Mouse (Mus musculus): Measurements from ENCODE around the gene Zfyve16.

Gene Zfyve16

DNA sequence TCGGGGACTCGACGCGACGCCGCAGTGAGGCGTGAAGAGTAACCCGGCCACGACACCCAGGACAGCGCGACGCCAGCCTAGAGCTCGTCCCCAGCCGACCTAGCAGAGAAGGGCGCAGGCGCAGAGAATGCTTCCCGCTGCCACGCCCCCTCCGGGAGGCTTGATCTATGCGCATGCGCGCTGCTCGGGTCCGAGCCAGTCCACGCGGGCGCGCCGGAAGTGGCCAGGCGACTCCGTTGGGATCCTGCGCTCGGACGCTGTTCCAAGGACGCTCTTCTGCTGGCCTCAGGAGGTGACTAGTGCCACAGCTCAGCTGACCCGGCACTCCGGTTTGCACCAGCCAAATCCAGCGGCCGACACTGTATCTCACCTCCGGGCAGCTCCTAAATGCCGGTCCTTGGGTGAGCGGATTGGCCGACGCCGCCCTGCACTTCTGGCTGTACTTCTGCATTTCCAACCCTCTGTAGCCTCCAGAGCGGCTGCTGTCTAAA, at the start of gene Zfyve16:
TSS of gene Zfyve16 (minus strand) at position 148 of the 491 bp plus-strand sequence.
- DNase-seq: peak; percentile 99

DNA sequence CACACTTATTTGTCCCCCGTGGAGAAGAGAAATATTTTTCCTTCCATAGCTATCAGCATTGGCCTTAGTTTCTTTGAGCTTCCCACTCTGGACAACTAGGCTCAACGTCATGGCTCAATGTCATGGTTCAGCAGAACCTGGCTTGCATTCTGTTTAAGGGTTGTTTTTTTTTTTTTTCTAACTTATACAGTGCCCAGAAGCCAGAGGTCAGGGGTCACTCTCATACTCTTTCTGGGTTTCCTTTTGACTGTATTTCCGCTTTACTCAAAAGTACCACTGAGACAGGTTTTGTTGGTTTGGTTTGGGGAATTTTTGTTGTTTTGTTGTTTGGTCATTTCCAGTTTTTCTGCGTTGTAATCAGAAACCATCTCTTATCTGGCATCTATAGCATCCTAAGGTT, 47.5 kb upstream of the Zfyve16 start:
- no peak for DNase-seq

DNA sequence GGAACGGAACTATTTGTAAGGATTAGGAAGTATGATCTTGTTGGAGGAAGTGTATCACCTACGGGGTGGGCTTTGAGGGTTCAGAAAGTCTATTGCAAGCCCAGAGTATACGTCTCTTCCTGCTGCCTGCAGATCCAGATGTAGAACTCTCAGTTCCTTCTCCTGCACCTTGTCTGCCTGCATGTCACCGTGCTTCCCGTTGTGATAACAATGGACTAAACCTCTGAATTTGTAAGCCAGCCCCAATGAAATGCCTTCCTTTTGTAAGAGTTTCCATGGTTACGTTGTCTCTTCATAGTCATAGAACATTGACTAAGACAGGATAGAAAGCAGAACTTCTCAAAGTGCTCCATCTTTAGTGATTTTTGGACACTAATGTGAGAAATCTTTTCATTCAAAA, 46.0 kb upstream of the Zfyve16 start:
- DNase-seq: no peak

DNA sequence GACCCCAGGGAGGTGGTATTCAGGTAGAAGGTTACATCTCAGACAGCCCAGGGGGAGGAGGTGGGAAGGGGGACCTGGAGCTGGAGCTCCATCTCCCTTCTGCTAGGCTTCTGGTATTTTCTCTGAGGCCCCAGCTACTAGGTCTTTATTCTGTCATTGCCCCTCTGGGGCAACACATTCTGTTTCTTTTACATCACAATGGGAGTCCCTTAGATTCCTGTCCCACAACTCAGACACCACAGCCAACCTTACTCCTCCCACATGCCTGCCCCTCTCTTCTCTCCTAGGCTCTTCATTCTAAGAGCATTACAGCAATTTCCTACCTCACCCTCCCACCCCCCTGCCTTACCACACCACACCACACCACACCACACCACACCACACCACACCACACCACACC, 45.4 kb upstream of the Zfyve16 start, which contains the start of gene Spz1:
TSS of gene Spz1 (minus strand) at position 101 of the 400 bp plus-strand sequence.
- no peak for DNase-seq

DNA sequence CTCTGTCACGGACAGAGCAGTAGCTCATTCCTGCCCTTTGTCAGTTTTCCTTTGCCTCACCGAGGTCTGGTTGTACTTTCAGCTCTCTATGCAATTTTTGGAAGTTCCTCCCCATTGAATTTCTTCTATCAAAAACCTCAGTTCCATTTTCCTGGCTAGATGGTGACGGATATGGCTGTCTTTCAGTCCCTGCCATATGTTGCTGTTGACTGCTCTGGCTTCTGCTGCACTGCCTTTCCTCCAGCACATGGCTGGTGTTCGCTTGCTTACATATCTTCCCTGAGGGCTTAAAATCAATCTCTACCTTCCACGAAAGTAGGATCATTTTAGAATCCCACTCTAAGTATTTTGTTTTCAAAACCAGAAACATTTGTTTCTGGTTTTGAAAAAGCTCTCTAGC, 28.8 kb upstream of the Zfyve16 start:
- no peak for DNase-seq

DNA sequence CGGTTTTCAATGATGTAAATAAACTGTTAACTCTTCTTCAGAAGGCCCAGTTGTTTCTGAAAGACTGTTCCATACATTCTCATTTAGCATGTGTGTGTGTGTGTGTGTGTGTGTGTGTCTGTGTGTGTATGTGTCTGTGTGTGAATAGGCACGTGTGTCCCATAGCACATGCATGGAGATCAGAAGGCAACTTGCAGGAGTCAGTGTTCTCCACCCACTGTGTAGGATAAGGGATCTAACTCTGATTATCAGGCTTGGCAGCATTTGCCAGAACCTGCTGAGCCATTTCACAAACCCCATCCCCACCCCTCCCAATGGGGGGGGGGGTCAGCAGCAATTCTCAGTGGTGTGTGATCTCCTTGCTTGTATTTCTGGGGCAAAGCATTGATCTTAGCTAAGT, 26.6 kb upstream of the Zfyve16 start:
- no peak for DNase-seq

DNA sequence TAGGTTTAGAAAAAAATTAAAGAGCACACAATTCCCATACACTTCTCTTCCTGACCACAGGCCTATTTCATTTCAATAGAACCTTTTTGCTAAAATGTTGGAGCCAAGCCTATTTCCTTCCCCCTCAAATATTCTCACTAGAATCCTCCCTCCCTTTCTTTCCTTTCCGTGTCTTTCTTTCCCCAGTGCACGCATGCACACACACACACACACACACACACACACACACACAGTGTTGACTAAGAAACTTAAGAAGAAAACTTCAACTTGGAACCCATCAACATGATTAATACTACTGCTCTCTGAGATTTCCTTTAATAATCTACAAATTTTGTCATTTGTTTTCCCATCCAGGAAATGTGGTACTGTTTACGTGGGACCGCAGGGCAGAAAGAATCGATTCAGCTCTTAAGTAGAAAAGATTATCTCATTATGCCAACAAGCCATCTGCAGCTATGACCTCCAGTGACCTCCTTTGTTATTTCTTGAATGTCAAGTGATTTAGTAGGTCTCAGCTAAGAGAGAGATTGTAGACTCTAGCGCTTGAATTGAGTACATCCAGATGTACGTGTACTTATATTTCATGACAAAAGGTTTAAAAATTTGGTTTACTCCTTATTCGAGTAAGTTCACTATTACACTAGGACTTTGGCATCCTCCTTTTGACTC, 25.9 kb upstream of the Zfyve16 start:
- no peak for DNase-seq

DNA sequence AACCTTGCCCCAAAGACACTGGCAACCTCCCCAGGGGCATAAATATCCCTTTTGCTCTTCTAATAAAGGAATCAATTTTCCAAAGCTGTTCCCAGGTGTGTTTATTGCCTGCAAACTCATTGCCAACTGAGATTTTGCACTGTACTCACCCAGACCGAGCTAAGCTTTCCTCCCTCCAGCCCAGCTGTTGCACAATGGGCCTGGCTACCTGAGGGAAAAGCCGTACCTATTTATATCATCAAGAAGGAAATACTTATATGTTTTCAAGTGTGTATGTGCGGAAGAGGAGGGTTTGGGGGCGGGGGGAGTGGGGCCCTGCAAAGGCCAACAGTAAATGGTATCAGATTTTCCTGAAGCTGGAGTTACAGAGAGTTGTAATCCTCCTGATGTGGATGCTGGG, 16.4 kb upstream of the Zfyve16 start:
- DNase-seq: no peak

DNA sequence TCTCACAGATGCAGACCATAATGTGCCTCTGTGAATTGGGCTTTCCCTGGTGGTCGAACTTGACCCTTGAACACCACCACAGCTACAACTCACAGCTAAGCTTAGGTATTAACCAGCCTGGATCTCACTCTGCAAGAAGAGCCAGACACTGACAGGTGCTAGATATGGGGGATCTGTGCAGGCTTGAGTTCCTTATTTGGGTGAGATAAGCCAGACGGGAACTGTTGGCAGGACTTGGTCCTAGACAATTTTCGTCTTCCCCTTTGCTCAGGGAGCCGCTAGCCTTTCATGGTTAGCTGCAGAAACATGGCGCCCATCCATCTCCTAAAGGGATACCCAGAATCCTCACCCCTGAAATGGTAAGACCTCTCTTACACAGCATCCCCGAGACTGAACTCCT, 10.3 kb upstream of the Zfyve16 start:
- no peak for DNase-seq

DNA sequence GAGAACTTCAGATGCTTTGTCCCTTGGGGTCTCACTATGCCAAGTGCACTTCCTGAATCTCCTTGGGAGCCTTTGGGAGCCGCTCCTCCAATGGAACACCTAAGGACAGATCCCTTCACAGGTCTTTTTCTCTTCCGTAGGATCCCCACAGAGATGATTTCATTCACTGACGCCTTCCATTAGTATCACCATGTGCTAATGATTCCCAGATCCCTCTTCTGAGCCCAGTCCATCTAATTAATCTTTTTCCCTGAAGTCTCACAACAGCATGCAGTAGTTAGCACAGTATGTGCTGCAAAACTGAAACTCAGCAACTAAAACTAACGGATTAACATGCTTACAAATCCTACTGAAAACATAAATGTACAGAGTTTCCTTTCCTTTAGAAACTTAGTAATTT, 8.5 kb upstream of the Zfyve16 start:
- no peak for DNase-seq

DNA sequence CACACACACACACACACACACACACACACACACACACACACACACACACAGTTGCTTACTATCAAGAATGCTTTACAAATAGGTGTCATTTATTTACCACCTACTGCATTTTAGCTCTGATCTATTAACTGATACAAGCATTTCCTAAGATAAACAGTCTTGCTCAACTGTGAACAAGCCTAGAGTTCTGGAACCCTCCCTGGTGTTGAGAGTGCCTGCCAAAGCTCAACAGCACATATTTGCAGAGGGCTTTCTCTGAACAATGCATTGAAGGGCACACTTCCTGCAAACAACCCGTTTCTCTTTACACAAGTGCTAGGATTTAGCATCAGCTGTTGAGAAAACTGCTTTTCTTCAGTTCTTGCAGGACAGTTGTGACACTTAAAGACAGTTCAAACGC, 3.1 kb upstream of the Zfyve16 start:
- DNase-seq: no peak

DNA sequence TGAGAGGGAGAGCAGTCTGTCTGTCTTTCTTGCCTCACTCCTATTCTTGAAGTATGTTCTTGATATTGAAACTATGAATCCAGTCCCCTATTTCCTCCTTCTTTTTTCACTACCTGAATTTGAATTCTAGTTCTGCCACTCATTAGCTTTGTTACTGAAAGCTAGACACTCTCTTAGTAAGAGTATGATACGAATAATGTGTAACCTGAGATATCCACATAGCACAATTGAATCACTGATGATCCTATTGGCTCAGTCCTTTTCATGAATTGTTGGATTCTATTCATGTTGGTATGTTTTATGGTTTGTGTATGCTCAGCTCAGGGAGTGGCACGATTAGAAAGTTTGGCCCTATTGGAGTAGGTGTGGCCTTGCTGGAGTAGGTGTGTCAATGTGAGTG, 1.5 kb upstream of the Zfyve16 start:
- DNase-seq: no peak

DNA sequence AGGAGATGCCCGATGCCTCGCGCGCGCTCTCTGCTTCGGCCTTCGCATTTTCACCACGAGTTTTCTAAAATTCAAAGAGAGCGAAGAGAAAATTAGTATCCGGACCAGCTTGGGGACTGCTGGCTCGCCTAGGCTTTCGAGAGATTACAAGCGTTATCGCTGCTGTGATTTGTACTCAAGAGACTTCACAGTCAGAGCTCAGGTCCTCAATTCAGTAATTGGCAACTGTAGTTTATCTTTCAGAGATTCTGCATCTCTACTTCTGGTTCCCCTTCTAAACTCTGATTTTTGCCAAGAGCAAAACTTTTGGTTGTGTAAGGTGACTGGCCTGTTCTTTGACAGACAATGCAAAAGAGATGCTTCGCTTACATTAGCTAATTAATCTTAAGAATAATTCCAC, 569 bp upstream of the Zfyve16 start:
- DNase-seq: no peak

DNA sequence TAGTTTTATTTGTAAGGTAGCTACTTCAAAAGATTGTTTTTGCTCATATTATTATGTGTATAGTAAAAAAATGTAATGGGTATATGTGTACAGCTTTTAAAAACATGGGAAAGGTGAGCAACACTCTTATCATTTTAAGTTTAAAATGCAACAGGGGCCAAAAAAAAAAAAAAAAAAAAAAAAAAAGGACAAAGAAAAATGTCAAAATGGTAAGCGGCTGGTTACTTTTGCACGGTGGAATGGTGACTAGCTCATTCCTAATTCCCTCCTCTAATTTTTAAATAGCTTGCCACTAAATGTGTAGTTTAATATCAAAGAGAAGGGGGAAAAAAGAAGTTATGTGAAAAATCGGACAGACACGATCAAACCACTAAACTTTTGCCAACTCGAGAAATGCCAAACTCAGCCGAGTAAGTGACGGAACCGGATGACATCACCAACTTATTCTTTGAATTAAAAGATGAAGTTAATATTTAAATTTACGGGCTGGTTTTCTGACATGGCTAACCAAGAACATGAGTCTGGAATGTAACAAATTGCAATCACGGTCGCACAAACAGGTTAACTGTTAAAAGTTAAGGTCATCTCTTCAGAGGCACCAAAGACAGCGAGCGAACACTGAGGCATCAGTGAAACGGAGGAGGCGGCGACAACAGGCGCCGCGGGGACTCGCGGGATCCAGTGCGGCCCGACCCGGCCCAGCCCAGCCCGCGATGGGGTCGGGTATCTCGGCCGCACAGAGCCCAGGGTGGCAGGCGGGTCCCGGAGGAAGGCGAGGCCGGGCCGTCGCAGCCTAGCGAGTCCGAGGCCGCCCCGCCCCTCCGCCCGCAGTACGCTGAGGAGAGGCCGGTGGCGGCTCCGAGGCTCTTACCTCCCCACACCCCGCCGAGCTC, 594 bp downstream of the Zfyve16 start:
- no peak for DNase-seq

DNA sequence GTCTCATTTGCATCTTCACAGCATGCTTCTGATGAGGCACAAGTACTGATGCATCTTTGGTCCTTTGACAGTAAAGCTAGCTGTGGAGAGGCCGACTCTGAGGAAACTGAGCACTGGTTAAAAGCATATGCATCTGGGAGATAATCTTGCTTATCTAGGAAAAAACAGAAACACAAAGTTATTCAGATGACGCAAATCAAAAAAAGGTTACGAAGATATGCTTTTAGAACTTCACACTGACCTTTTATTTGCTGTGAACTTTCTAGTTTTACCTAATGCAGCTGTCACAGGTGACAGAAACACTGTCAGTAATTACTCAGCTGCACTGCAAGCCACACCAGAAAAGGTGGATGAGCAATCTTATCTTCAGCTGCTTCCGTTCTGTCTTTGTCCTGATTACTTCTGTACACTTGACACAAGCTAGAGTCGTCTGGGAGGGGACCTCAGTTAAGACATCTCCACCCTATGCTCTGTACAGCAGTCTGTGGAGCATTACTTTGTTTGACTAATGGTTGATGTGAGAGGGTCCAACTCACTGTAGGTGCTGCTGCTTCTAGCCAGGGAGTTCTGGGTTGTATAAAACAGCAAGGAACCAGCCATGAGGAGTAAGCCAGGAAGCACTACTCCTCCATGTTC, 7.4 kb downstream of the Zfyve16 start:
- no peak for DNase-seq

DNA sequence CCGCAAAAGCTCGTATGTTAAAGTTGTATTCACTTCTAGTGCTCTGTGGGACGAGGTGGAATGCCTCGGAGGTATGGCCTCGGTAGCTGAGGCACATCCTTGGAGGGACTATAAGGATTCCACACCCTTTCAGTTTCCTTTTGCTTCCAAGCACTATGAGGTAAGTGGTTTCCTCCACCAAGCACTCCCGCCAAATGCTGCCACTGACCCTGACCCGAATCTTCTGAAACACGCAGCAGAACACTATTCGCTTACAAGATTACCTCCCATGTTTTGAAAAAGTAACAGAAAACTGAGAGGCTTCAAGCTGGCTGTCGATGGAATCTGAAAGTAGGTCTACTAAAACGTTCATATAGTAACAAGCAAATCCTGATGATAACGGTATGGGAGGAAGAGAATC, 25.8 kb downstream of the Zfyve16 start:
- no peak for DNase-seq

DNA sequence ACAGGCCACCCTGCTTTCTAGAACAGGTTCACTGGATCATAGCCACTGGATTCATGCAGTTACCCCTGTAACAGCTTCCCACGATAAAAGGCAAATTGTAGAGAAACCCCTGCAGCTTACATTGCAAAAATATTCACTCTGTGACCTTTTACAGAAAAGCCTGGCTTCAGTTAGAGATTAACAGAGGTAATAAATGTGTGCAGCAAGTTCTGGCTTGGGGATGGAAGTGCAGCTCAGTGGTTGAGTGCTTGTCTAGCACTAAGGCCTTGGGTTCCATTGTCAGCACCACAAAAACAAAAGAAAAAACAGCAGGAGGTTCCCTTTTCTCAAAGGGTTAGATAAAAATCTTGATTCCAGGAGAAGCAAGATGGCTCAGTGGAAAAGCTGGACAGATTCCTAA, 38.7 kb downstream of the Zfyve16 start:
- peak; percentile 10 for DNase-seq

DNA sequence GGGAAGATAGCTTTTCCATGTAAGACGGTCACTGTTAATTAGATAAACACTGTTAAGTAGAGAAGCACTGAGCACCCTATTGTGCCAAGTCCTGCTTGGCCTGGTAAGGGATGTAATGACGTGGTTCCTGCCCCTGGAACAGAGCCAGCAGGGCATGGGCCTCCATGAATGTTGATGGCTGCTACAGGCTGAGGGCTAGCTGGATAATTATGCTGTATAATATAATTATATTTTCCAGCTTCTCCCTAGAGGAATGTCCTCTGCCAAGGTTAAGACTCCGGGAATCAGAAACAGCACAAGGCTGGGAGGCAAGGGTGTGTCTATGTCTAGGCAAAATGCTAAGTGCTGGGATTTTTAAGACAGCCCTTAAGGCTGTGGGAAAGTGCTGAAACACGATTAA, 39.9 kb downstream of the Zfyve16 start:
- peak; percentile 49 for DNase-seq

DNA sequence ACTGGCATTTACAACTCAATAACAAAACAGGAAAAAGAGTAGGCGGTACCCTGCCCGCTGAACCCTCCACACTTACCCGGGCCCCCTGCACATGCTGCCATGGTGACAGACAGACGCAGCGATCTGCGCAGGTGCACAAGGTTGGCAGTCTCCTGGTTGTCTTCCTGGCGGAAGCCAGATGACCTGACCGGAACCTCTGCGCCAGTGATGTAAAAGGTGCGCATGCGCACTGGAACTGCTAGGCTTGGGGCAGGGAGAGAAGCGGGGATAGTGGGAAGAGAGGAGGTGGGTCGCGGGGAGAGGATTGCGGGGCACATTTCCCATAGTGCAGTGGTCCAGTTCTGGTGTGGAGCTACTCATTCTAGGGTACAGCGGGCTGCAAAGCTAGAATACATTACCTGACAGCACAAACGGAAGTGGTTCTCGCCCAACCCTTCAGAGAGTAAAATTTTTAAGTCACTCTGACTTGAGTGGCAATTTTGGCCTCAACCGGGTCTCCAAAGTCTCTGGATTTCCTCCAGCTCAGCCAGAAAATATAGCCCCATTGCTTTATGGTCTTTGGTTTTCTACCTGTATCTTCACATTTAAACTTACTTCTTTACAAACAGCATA, 46.7 kb downstream of the Zfyve16 start, which contains the start of gene Fam151b:
TSS of gene Fam151b (minus strand) at position 164 of the 612 bp plus-strand sequence.
- DNase-seq: peak; percentile 96

DNA sequence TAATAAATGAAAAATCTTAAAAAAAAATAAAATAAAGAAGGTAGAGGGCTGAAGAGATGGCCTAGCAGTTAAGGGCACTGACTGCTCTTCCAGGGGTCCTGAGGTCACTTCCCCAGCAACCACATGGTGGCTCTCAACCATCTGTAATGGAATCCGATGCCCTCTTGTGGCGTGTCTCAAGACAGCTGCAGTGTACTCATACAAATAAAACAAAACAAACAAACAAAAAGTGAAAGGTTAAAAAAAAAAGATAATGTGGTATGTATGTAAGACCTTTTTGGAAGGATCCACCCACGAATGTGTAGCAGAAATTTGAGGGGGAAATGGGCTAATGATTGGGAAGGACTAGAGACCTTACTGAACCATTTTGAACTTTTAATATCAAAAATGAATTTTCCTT, 47.3 kb downstream of the Zfyve16 start:
- DNase-seq: peak; percentile 66

DNA sequence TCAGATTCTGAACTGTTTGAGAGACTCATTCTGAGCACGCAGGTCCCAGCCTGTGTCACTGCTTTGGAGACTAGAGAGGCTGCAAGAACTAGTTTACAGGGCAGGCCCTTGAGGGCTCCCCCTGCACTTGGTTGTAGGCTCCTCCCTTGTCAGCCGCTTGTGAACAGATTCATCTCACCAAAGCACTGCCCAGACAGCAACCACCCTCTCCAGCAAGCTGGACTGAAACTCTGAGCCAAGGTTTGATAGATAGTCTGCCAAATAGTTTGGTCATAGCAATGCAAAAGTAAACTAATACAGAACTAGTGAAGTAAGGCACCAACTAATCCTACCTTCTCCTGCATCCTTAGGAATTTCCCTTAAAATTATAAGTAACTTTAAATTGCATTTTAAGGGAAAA, 60.5 kb downstream of the Zfyve16 start:
- no peak for DNase-seq

DNA sequence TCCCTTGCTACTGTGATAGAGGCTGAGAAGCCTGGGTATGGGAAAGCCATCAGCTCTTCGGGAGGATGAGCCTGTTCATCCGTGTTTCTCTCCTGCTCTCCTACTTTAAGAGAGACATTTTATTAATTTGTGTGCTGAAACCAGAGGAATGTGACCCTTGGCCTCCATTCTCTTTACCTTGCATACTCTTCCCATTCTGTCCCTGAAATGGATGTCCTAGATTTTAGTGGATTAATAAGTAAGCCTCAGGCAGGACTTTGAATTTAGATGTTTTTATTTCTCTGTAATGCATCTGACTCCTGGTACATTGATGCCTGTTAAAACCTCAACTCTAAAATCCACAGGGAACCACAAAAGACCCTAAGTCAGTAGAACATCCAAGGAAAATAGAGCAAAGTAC, 61.3 kb downstream of the Zfyve16 start:
- peak; percentile 52 for DNase-seq

DNA sequence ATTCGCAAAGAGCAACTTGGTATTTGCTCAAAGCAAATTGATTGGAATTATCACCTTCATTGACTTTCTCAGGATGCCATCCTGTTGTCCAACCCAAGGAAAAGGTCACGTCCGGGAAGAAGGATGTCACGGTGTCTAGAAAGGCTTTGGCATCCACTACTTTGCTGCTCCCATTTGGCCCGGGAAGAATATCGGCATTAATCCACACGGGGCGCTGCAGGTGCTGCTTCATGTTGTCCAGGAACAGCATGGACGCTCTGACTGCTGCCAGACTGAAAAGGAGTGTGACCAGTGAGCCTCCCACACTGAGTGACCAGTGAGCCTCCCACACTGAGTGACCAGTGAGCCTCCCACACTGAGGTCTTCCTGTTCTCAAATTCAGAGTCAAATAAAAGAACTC, 62.8 kb downstream of the Zfyve16 start:
- no peak for DNase-seq

Measured in kidney, postnatal 14 days (tissue).